Mouse (Mus musculus): ENCODE measurements at regions not wholly inside any gene's neighbourhood (a gene's known extent, or its start where the extent isn't known, plus 50 kb on each side); places are given as distances from the start of the nearest gene placed in this dataset.

DNA sequence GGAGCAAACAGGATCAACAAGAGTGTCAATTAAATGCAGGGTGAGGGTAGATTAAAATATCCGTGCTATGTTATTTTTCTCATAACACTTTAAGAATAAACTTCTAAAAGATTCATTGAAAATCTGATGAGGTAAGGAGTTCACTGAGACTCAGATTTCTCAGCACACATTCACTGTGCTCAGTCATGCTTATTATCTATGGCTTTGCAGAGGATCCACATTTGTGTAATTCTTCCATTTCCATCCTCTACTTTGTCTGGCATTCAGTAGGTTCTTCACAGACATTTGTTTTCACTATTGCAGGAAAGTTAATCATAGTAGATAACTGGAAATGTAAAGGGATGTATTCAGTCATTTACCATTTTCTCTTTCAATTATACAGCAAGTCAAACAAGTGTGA is 131.8 kb downstream of the Gm9733 start:
- TF ChIP-seq POLR2A (IDR thresholded peaks at IDR 0.05; ENCODE audit: borderline replicate concordance, extremely low read depth, low read depth, low read length) (no peak), CTCF (IDR thresholded peaks at IDR 0.05; ENCODE audit: insufficient read depth, low read length) (no peak)

All from lung, adult 2 months (tissue).